Mouse (Mus musculus) intestine, embryonic 14.5 days (tissue): ENCODE data around the gene Ing4. TPM values are rescaled to one million over a fixed set of nuclear protein-coding genes. Genes with fewer than 3 reads are reported as not detected.
"Not testable (repeated sequence)": the region's sequence is repeated elsewhere in the genome, so short reads cannot be mapped to it uniquely, and the experiment has no call there.

Source experiments
- ATAC-seq: fragments of 200-750 bp; cut with Nextera tagmentation; replicated peaks from 2 replicates; pipeline ENCODE4 v1.8.0; 2017; ENCODE audit warnings: low read depth, moderate number of reproducible peaks, moderate TSS enrichment, moderate library complexity; ENCODE audit not compliant: low FRiP score, low TSS enrichment
- DNase-seq: peaks from one replicate; pipeline ENCODE4 v3.0.0-alpha.2; 2018; ENCODE audit warnings: low spot score
- H3K27ac ChIP-seq: fragments of 300-500 bp; sonication (generic); 2 replicates; pipeline ENCODE4 v1.5.1; 2014; ENCODE audit warnings: low read depth, mild to moderate bottlenecking, control low read depth
- H3K27me3 ChIP-seq: fragments of 300-500 bp; sonication (generic); replicated peaks from 2 replicates; pipeline ENCODE4 v1.6.1; 2014; ENCODE audit warnings: low read length, control low read depth; ENCODE audit not compliant: control insufficient read depth, insufficient read depth
- H3K36me3 ChIP-seq: fragments of 300-500 bp; sonication (generic); 2 replicates; pipeline ENCODE4 v1.6.1; 2014; ENCODE audit warnings: low read length, control low read depth; ENCODE audit not compliant: control insufficient read depth, insufficient read depth
- H3K4me1 ChIP-seq: fragments of 300-500 bp; sonication (generic); replicated peaks from 2 replicates; pipeline ENCODE4 v1.6.1; 2014; ENCODE audit warnings: low read length, control low read depth, mixed read lengths; ENCODE audit not compliant: control insufficient read depth, insufficient read depth
- H3K4me2 ChIP-seq: fragments of 300-500 bp; sonication (generic); 2 replicates; pipeline ENCODE4 v1.6.1; 2014; ENCODE audit warnings: low read length
- H3K4me3 ChIP-seq: fragments of 300-500 bp; sonication (generic); 2 replicates; pipeline ENCODE4 v1.5.1; 2014; ENCODE audit warnings: low read depth, low read length, control low read depth, mixed read lengths
- H3K9ac ChIP-seq: fragments of 300-500 bp; sonication (generic); 2 replicates; pipeline ENCODE4 v1.6.1; 2014; ENCODE audit warnings: mild to moderate bottlenecking, low read length
- H3K9me3 ChIP-seq: fragments of 300-500 bp; sonication (generic); 2 replicates; pipeline ENCODE4 v1.6.1; 2016; ENCODE audit warnings: low read length, control low read depth; ENCODE audit not compliant: control insufficient read depth
- WGBS: fragments of 180-500 bp; shearing (Covaris S2); extraction: QIAGEN DNeasy Blood & Tissue Kit; methylation state at CpG from one replicate; pipeline ENCODE4 v1.1.7; 2014; 5-methylcytosine and 5-hydroxymethylcytosine counted together
- polyA plus RNA-seq: library from polyadenylated mRNA; unstranded; fragments of >200 nt; fragmentation: Nextera tagmentation; extraction: Ambion mirVana; gene quantifications from 2 replicates; pipeline ENCODE4 v1.2.1, GENCODE M21; 2014

The Ing4 gene
- polyA plus RNA-seq, 1 experiment from 2014 or later: 94.4 TPM

GRCm38 (mm10) chr6:125051237-125051636 lies 11.7 kb downstream of the Ing4 start:
- H3K36me3 ChIP-seq: peaks cover 70% of the 10 kb centered on the region
- no peaks in the 10 kb centered on the region for H3K4me1 ChIP-seq
- no peak overlapping the region for H3K9ac ChIP-seq
- 61% methylated on average over 5 of the region's 5 CpGs for WGBS
- no peaks in the 10 kb centered on the region for H3K27me3 ChIP-seq
- no peak overlapping the region for H3K4me2 ChIP-seq
- H3K27ac ChIP-seq: no peak overlapping the region
- H3K4me3 ChIP-seq: no peak overlapping the region
- no peak for DNase-seq
- no peaks in the 10 kb centered on the region for H3K9me3 ChIP-seq
- ATAC-seq: no peak

- no peaks in the 10 kb centered on the region for H3K27me3 ChIP-seq
- no peak overlapping the region for H3K4me3 ChIP-seq
- DNase-seq (no peak), ATAC-seq (no peak)
- H3K4me1 ChIP-seq: no peaks in the 10 kb centered on the region
- no peaks in the 10 kb centered on the region for H3K9me3 ChIP-seq
- H3K27ac ChIP-seq: no peak overlapping the region
- no peak overlapping the region for H3K9ac ChIP-seq
- H3K36me3 ChIP-seq: no peaks in the 10 kb centered on the region
- WGBS: 32% methylated on average over 6 of the region's 6 CpGs
- no peak overlapping the region for H3K4me2 ChIP-seq
Measured at GRCm38 (mm10) chr6:125061493-125061892, 21.9 kb downstream of the Ing4 start.

- H3K27ac ChIP-seq: no peak overlapping the region
- no peak overlapping the region for H3K9ac ChIP-seq
- no peaks in the 10 kb centered on the region for H3K9me3 ChIP-seq
- ATAC-seq: no peak
- no peak overlapping the region for H3K4me3 ChIP-seq
- H3K4me1 ChIP-seq: no peaks in the 10 kb centered on the region
- DNase-seq: no peak
- no peaks in the 10 kb centered on the region for H3K36me3 ChIP-seq
- WGBS: 90% methylated on average over 5 of the region's 5 CpGs
- no peak overlapping the region for H3K4me2 ChIP-seq
- H3K27me3 ChIP-seq: no peaks in the 10 kb centered on the region
Measured at GRCm38 (mm10) chr6:125062511-125062910, 23.0 kb downstream of the Ing4 start.

GRCm38 (mm10) chr6:125063906-125064305 lies 24.3 kb downstream of the Ing4 start:
- WGBS: 80% methylated on average over 6 of the region's 6 CpGs
- no peak overlapping the region for H3K27ac ChIP-seq
- no peak overlapping the region for H3K4me3 ChIP-seq
- ATAC-seq (no peak), DNase-seq (no peak)
- H3K4me1 ChIP-seq: no peaks in the 10 kb centered on the region
- no peaks in the 10 kb centered on the region for H3K9me3 ChIP-seq
- no peaks in the 10 kb centered on the region for H3K27me3 ChIP-seq
- H3K4me2 ChIP-seq: no peak overlapping the region
- H3K9ac ChIP-seq: no peak overlapping the region
- H3K36me3 ChIP-seq: no peaks in the 10 kb centered on the region

- not testable (repeated sequence) for H3K4me1 ChIP-seq, DNase-seq, ATAC-seq, H3K9me3 ChIP-seq, H3K4me2 ChIP-seq, H3K9ac ChIP-seq, H3K27ac ChIP-seq, H3K36me3 ChIP-seq, H3K27me3 ChIP-seq, H3K4me3 ChIP-seq
- WGBS: no CpG with 5 or more reads among the region's 1 CpGs
Measured at GRCm38 (mm10) chr6:125065223-125065622, 25.7 kb downstream of the Ing4 start.

- WGBS: 36% methylated on average over 8 of the region's 8 CpGs
- Histone ChIP-seq H3K27ac (no peak within 1 kb of the TSS), H3K4me3 (no peak within 1 kb of the TSS), H3K9ac (no peak within 1 kb of the TSS), H3K27me3 (no peaks in the 10 kb centered on the region), H3K4me2 (peak within 1 kb of the TSS; percentile 8; the same call in 1 of the 2 replicates), H3K36me3 (no peaks in the 10 kb centered on the region), H3K4me1 (peaks cover 7% of the 10 kb centered on the region; the same call in 1 of the 2 replicates), H3K9me3 (no peaks in the 10 kb centered on the region)
- ATAC-seq: no peak
- no peak for DNase-seq
Measured at GRCm38 (mm10) chr6:125067571-125067995, 28.0 kb downstream of the Ing4 start, which contains the start of gene Lpar5. Gene Lpar5 (plus strand): TSS chr6:125067920.

GRCm38 (mm10) chr6:125071170-125071895 lies 31.8 kb downstream of the Ing4 start:
- DNase-seq: no peak
- Histone ChIP-seq H3K9me3 (no peaks in the 10 kb centered on the region), H3K27me3 (no peaks in the 10 kb centered on the region), H3K4me3 (no peak overlapping the region), H3K4me2 (no peak overlapping the region), H3K4me1 (peaks cover 7% of the 10 kb centered on the region; the same call in 1 of the 2 replicates), H3K27ac (peak overlapping the region; percentile 57), H3K36me3 (no peaks in the 10 kb centered on the region), H3K9ac (no peak overlapping the region)
- no peak; the same call in 1 of the 2 replicates for ATAC-seq
- 84% methylated on average over 18 of the region's 18 CpGs for WGBS

GRCm38 (mm10) chr6:125071896-125072279 lies 32.3 kb downstream of the Ing4 start:
- no peak overlapping the region for H3K4me3 ChIP-seq
- H3K9ac ChIP-seq: no peak overlapping the region
- H3K27ac ChIP-seq: peak overlapping the region; percentile 57
- peak; percentile 72 for DNase-seq
- no peak for ATAC-seq
- no peaks in the 10 kb centered on the region for H3K27me3 ChIP-seq
- H3K36me3 ChIP-seq: no peaks in the 10 kb centered on the region
- WGBS: 11% methylated on average over 2 of the region's 2 CpGs
- no peaks in the 10 kb centered on the region for H3K9me3 ChIP-seq
- peaks cover 7% of the 10 kb centered on the region; the same call in 1 of the 2 replicates for H3K4me1 ChIP-seq
- H3K4me2 ChIP-seq: no peak overlapping the region

GRCm38 (mm10) chr6:125073825-125074224 lies 34.3 kb downstream of the Ing4 start:
- Histone ChIP-seq H3K9me3 (no peaks in the 10 kb centered on the region), H3K27me3 (no peaks in the 10 kb centered on the region), H3K9ac (no peak overlapping the region), H3K27ac (no peak overlapping the region), H3K36me3 (no peaks in the 10 kb centered on the region), H3K4me2 (no peak overlapping the region), H3K4me1 (peaks cover 7% of the 10 kb centered on the region; the same call in 1 of the 2 replicates), H3K4me3 (no peak overlapping the region)
- no peak for ATAC-seq
- no peak for DNase-seq
- 72% methylated on average over 8 of the region's 8 CpGs for WGBS
